Mouse (Mus musculus): ENCODE measurements around the gene Aox2.

DNA sequence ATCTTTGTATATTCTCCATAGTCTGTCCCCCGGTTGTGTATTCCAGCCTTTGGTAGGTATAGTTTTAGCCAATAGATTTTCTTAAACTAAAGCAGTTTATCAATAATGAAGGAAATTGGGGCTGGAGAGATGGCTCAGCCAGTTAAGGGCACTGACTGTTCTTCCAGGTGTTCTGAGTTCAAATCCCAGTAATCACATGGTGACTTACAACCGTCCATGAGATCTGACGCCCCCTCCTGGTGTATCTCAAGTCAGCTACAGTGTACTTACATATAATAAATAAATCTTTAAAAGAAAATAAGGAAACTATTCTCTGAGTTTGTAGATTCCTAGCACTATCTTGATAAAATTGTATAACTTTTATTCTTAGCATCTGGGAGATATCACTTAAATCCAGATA lies 117.2 kb downstream of the Aox2 start:
- TF ChIP-seq TAL1 (IDR thresholded peaks at IDR 0.05; ENCODE audit: low read length) = no peak
- TF ChIP-seq GATA1 (IDR thresholded peaks at IDR 0.05; ENCODE audit: low read length) = no peak
